Mouse (Mus musculus) macrophage (primary cell): ENCODE measurements around the gene Guca2a. TPM values are rescaled to one million over a fixed set of nuclear protein-coding genes. Genes with fewer than 3 reads are reported as not detected.

ENCODE experiments used
- H3K27ac ChIP-seq: fragments of 350-480 bp; formaldehyde crosslinking; 2 replicates; pipeline ENCODE4 v1.9.0; 2021
- H3K36me3 ChIP-seq: fragments of 350-480 bp; formaldehyde crosslinking; 2 replicates; pipeline ENCODE4 v1.9.0; 2021; ENCODE audit errors: inconsistent target
- H3K4me3 ChIP-seq: fragments of 350-480 bp; formaldehyde crosslinking; 2 replicates; pipeline ENCODE4 v1.9.0; 2021; ENCODE audit errors: inconsistent target
- H3K79me2 ChIP-seq: fragments of 350-480 bp; formaldehyde crosslinking; 2 replicates; pipeline ENCODE4 v1.9.0; 2021; ENCODE audit errors: inconsistent target
- WGBS: methylation state at CpG from one replicate; pipeline ENCODE4 v1.1.7; 2026; ENCODE audit warnings: inconsistent platforms; ENCODE audit not compliant: missing documents; 5-methylcytosine and 5-hydroxymethylcytosine counted together
- polyA plus RNA-seq: library from polyadenylated mRNA; stranded (reverse); fragments of 250-400 nt; gene quantifications from 3 replicates; pipeline ENCODE4 v1.2.4, GENCODE M21; 2018; ENCODE audit warnings: inconsistent platforms

Gene Guca2a
- polyA plus RNA-seq, 1 experiment from 2014 or later = not detected

GRCm38 (mm10) chr4:119631115-119631919 is 6.2 kb upstream of the Guca2a start:
- Histone ChIP-seq H3K79me2 (no peaks in the 10 kb centered on the region), H3K36me3 (peaks cover 10% of the 10 kb centered on the region; the same call in 1 of the 2 replicates), H3K4me3 (no peak overlapping the region), H3K27ac (no peak overlapping the region)
- WGBS = 74% methylated on average over 10 of the region's 11 CpGs

GRCm38 (mm10) chr4:119632721-119633120 is 4.8 kb upstream of the Guca2a start:
- peaks cover 10% of the 10 kb centered on the region; the same call in 1 of the 2 replicates for H3K36me3 ChIP-seq
- 73% methylated on average over 7 of the region's 7 CpGs for WGBS
- H3K79me2 ChIP-seq = no peaks in the 10 kb centered on the region
- H3K4me3 ChIP-seq = no peak overlapping the region
- H3K27ac ChIP-seq = no peak overlapping the region

- Histone ChIP-seq H3K36me3 (peaks cover 10% of the 10 kb centered on the region; the same call in 1 of the 2 replicates), H3K79me2 (no peaks in the 10 kb centered on the region), H3K27ac (no peak overlapping the region), H3K4me3 (no peak overlapping the region)
- whole genome bisulfite sequencing = 55% methylated on average over 7 of the region's 7 CpGs
These were observed 4.2 kb upstream of the Guca2a start for GRCm38 (mm10) chr4:119633342-119633741.

- H3K36me3 ChIP-seq = peaks cover 10% of the 10 kb centered on the region; the same call in 1 of the 2 replicates
- H3K4me3 ChIP-seq = no peak overlapping the region
- WGBS = 80% methylated on average over 3 of the region's 3 CpGs
- H3K79me2 ChIP-seq = no peaks in the 10 kb centered on the region
- no peak overlapping the region for H3K27ac ChIP-seq
These were observed 3.6 kb upstream of the Guca2a start for GRCm38 (mm10) chr4:119633948-119634347.

- Histone ChIP-seq H3K4me3 (no peak overlapping the region), H3K79me2 (no peaks in the 10 kb centered on the region), H3K36me3 (no peaks in the 10 kb centered on the region), H3K27ac (no peak overlapping the region)
- 85% methylated on average over 6 of the region's 6 CpGs for WGBS
These were observed 2.4 kb upstream of the Guca2a start for GRCm38 (mm10) chr4:119634908-119635660.

- WGBS = 94% methylated on average over 8 of the region's 8 CpGs
These were observed 1.8 kb upstream of the Guca2a start for GRCm38 (mm10) chr4:119635686-119636085.

GRCm38 (mm10) chr4:119636731-119637130 is 773 bp upstream of the Guca2a start:
- Histone ChIP-seq H3K4me3 (no peak overlapping the region), H3K79me2 (no peaks in the 10 kb centered on the region), H3K27ac (no peak overlapping the region), H3K36me3 (no peaks in the 10 kb centered on the region)
- 84% methylated on average over 7 of the region's 7 CpGs for WGBS

More at GRCm38 (mm10) chr4:119635686-119636085, 1.8 kb upstream of the Guca2a start:
- Histone ChIP-seq H3K27ac (no peak overlapping the region), H3K4me3 (no peak overlapping the region), H3K36me3 (no peaks in the 10 kb centered on the region), H3K79me2 (no peaks in the 10 kb centered on the region)

- no peaks in the 10 kb centered on the region for H3K36me3 ChIP-seq
- no peak overlapping the region for H3K27ac ChIP-seq
- H3K4me3 ChIP-seq = no peak overlapping the region
- 95% methylated on average over 6 of the region's 6 CpGs for WGBS
- no peaks in the 10 kb centered on the region for H3K79me2 ChIP-seq
These were observed 442 bp downstream of the Guca2a start for GRCm38 (mm10) chr4:119637946-119638345.

GRCm38 (mm10) chr4:119638656-119639055 is 1.2 kb downstream of the Guca2a start:
- H3K27ac ChIP-seq = no peak overlapping the region
- no peaks in the 10 kb centered on the region for H3K36me3 ChIP-seq
- 86% methylated on average over 11 of the region's 11 CpGs for WGBS
- no peak overlapping the region for H3K4me3 ChIP-seq
- no peaks in the 10 kb centered on the region for H3K79me2 ChIP-seq

GRCm38 (mm10) chr4:119642666-119643065 is 5.2 kb downstream of the Guca2a start:
- Histone ChIP-seq H3K36me3 (no peaks in the 10 kb centered on the region), H3K79me2 (no peaks in the 10 kb centered on the region), H3K4me3 (no peak overlapping the region), H3K27ac (no peak overlapping the region)
- 87% methylated on average over 4 of the region's 4 CpGs for WGBS

- Histone ChIP-seq H3K36me3 (no peaks in the 10 kb centered on the region), H3K4me3 (no peak overlapping the region), H3K27ac (no peak overlapping the region), H3K79me2 (no peaks in the 10 kb centered on the region)
- WGBS = 88% methylated on average over 1 of the region's 1 CpGs
These were observed 19.5 kb downstream of the Guca2a start for GRCm38 (mm10) chr4:119657011-119657410.

- Histone ChIP-seq H3K79me2 (no peaks in the 10 kb centered on the region), H3K36me3 (no peaks in the 10 kb centered on the region), H3K4me3 (no peak overlapping the region), H3K27ac (no peak overlapping the region)
- 55% methylated on average over 2 of the region's 2 CpGs for WGBS
These were observed 20.7 kb downstream of the Guca2a start for GRCm38 (mm10) chr4:119658246-119658645.

- 87% methylated on average over 3 of the region's 4 CpGs for WGBS
- Histone ChIP-seq H3K36me3 (no peaks in the 10 kb centered on the region), H3K4me3 (no peak within 1 kb of the TSS), H3K27ac (no peak within 1 kb of the TSS), H3K79me2 (no peaks in the 10 kb centered on the region)
These were observed 21.2 kb downstream of the Guca2a start, which contains the start of gene Guca2b for GRCm38 (mm10) chr4:119658731-119659130. Gene Guca2b, minus strand, starts transcription at chr4:119658954.

- Histone ChIP-seq H3K36me3 (no peaks in the 10 kb centered on the region), H3K4me3 (no peak overlapping the region)
- WGBS = 95% methylated on average over 8 of the region's 8 CpGs
These were observed 22.5 kb downstream of the Guca2a start for GRCm38 (mm10) chr4:119660007-119660406.

GRCm38 (mm10) chr4:119662151-119662550 is 24.6 kb downstream of the Guca2a start:
- Histone ChIP-seq H3K4me3 (no peak overlapping the region), H3K36me3 (no peaks in the 10 kb centered on the region), H3K79me2 (no peaks in the 10 kb centered on the region), H3K27ac (peak overlapping the region; percentile 33; the same call in 1 of the 2 replicates)
- 94% methylated on average over 4 of the region's 4 CpGs for WGBS

More at GRCm38 (mm10) chr4:119660007-119660406, 22.5 kb downstream of the Guca2a start:
- Histone ChIP-seq H3K79me2 (no peaks in the 10 kb centered on the region), H3K27ac (no peak overlapping the region)
